Mouse (Mus musculus): ENCODE measurements around the gene B4galnt4. TPM values are rescaled to one million over a fixed set of nuclear protein-coding genes. Genes with fewer than 3 reads are reported as not detected.

The B4galnt4 gene
- polyA plus RNA-seq, 1 experiment = 0.36 TPM

DNA sequence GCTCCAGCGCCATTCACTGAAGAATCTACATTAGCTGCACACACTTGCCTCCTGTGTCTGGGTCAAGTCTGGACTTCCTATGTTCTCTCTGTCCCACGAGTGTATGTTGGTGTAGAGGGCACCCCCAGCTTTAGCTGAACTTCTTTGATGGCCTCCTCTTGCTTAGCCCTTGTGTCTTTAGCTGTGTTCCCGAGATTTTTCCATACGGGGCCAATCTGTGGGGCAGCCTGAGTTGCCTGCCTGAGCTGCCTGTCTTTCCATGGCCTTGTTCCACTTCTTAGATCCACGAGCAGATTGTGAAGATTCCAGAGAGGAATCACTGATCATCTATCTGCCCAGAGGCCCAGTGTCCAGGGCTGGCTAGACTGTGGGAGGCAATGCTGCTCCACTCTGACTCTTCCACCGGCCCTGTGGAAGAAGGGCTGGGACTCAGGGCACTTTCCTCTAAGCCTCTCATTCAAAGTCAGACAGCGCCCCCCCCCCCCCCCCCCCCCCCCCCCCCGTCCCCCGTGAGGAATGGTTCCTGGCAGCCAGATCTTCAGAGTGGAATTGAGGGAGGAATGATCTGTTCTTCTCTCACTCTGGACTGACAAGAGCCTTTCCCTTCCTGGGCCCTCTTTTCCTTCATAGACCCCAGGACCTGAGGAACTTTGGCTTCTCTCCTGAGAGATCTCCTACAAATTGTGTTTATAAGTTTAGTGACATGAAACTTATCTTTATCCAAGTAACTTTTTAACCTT, 19.9 kb upstream of the B4galnt4 start:
- no peak for DNase-seq
- H3K4me1 ChIP-seq (ENCODE audit: control insufficient read depth, insufficient read depth, low read length) = peaks cover 7% of the 10 kb centered on the region
- TF ChIP-seq POLR2A (IDR thresholded peaks at IDR 0.05; ENCODE audit: borderline replicate concordance, extremely low read depth, low read depth, low read length) (no peak), CTCF (IDR thresholded peaks at IDR 0.05; ENCODE audit: insufficient read depth, low read length) (no peak)
- 38% methylated on average over 6 of the region's 9 CpGs for WGBS
- no peak overlapping the region for H3K4me3 ChIP-seq (replicated peaks; ENCODE audit: extremely low read depth, low read depth, low read length)

DNA sequence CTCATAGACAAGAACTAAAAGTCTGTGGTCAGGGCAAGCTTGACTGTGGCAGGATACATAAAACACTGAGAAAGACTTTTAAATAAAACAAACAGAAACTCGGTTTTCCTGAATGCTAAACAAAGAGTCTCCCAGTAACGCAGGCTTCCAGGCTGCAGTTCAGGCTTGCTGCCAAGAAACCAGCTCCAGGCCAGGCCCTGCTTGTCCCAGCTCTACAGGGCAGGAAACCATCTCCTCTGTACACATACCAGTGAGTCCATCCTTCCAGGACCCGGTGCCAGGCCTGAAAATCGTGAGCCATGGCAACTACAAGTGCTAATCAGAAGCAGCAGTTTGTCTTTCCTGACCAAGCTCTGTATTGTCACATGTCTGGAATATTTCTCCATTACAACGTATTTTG, 19.2 kb upstream of the B4galnt4 start:
- no peak for TF ChIP-seq CTCF (IDR thresholded peaks at IDR 0.05; ENCODE audit: insufficient read depth, low read length)
- no peak for TF ChIP-seq POLR2A (IDR thresholded peaks at IDR 0.05; ENCODE audit: borderline replicate concordance, extremely low read depth, low read depth, low read length)
- WGBS = 6% methylated on average over 5 of the region's 5 CpGs
- Histone ChIP-seq H3K4me1 (ENCODE audit: control insufficient read depth, insufficient read depth, low read length) (peaks cover 10% of the 10 kb centered on the region), H3K4me3 (replicated peaks; ENCODE audit: extremely low read depth, low read depth, low read length) (no peak overlapping the region)
- DNase-seq = peak; percentile 62

- Histone ChIP-seq H3K4me3 (replicated peaks; ENCODE audit: extremely low read depth, low read depth, low read length) (no peak overlapping the region), H3K4me1 (ENCODE audit: control insufficient read depth, insufficient read depth, low read length) (peaks cover 17% of the 10 kb centered on the region)
- WGBS = 63% methylated on average over 4 of the region's 4 CpGs
- no peak for DNase-seq
- TF ChIP-seq CTCF (IDR thresholded peaks at IDR 0.05; ENCODE audit: insufficient read depth, low read length) (no peak), POLR2A (IDR thresholded peaks at IDR 0.05; ENCODE audit: borderline replicate concordance, extremely low read depth, low read depth, low read length) (no peak)
Measured at GRCm38 (mm10) chr7:141042539-141042938, 18.4 kb upstream of the B4galnt4 start.

DNA sequence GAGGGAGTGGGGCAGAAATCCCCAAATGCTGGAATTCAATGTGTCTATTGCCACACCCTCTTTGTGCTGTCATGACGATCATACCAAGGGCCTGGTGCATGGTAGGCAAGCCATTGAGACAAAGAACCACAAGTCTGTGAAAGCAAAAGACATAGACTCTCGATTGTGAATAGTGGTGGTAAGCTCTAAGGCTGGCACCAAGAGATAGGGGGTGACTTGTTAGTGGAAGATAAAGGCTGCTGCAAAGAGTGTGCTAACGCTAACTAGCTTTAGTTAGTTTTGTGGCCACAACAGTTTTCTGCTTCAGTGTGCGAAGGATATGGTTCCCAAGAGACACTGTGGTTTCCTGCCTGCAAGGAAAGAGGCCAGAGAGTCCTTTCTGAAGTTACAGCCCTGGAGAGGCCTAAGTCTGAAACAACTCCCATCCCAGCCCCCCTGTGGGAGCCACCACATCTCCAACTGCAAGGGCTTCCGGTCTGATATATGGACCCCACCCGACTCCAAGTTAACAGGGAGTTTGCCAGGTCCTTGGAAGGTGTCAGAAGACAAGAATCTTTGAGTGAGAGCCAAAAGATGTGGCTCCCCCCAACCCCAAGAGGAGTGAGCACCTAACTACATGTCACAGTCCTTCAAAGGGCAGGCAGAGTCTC, 13.8 kb upstream of the B4galnt4 start:
- H3K4me3 ChIP-seq (replicated peaks; ENCODE audit: extremely low read depth, low read depth, low read length) = no peak overlapping the region
- DNase-seq = no peak
- peaks cover 15% of the 10 kb centered on the region for H3K4me1 ChIP-seq (ENCODE audit: control insufficient read depth, insufficient read depth, low read length)
- no peak for TF ChIP-seq CTCF (IDR thresholded peaks at IDR 0.05; ENCODE audit: insufficient read depth, low read length)
- no peak for TF ChIP-seq POLR2A (IDR thresholded peaks at IDR 0.05; ENCODE audit: borderline replicate concordance, extremely low read depth, low read depth, low read length)
- 33% methylated on average over 6 of the region's 6 CpGs for WGBS

GRCm38 (mm10) chr7:141047581-141048225, 13.2 kb upstream of the B4galnt4 start:
- H3K4me3 ChIP-seq (replicated peaks; ENCODE audit: extremely low read depth, low read depth, low read length) = peak overlapping the region; percentile 30
- peak; percentile 90 for TF ChIP-seq POLR2A (IDR thresholded peaks at IDR 0.05; ENCODE audit: borderline replicate concordance, extremely low read depth, low read depth, low read length)
- no peak for TF ChIP-seq CTCF (IDR thresholded peaks at IDR 0.05; ENCODE audit: insufficient read depth, low read length)
- DNase-seq = peak; percentile 76
- WGBS = 6% methylated on average over 15 of the region's 19 CpGs
- H3K4me1 ChIP-seq (ENCODE audit: control insufficient read depth, insufficient read depth, low read length) = peaks cover 15% of the 10 kb centered on the region

DNA sequence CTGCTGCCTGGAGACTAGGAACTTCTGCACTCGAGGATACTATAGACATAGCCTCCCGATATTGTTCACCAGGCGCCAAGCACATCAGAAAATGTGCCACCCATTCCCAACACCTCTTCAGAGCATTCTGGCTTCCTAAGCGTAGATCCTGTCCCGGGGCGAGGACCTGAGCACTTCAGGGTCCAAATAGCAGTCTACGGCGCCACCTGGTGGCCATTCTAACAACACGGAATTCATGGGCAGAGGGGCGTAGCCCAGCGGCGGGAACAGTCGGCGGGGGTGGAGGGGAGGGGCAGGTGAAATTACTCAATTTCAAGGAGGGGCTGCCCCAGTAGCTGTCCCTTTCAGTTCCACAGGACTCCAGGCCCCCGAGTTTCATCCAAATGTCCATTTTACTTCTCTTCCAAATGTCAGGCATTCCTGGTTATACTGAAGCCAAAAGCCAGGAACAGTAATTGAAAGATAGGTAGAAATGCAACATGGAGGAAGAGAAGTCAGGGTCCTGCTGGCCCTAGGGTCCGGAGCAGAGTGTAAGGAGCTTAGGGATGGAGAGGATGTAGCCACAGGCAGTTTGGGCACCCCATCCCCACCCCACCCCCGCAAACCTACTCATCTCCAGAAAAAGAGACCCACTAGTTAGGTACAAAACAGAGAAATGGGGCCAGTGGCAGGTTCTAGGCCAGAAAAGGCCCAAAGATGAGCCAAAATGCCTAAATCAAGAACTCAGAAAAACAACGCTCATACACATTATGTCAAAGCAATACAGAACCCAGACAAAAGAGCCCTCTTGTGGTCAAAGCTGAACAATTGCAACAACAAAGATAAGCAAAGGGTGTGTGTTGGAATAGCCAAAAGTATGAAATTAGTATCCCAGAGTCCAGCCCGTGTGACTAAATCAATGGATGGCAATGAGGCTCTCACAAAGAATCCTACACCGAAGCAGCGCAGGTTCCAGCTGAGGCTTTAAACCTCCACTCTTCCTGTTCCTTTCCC, 12.4 kb upstream of the B4galnt4 start:
- DNase-seq = peak; percentile 91
- H3K4me3 ChIP-seq (replicated peaks; ENCODE audit: extremely low read depth, low read depth, low read length) = peak overlapping the region; percentile 30
- TF ChIP-seq POLR2A (IDR thresholded peaks at IDR 0.05; ENCODE audit: borderline replicate concordance, extremely low read depth, low read depth, low read length) (no peak), CTCF (IDR thresholded peaks at IDR 0.05; ENCODE audit: insufficient read depth, low read length) (peak; percentile 79)
- 7% methylated on average over 21 of the region's 21 CpGs for WGBS
- peaks cover 15% of the 10 kb centered on the region for H3K4me1 ChIP-seq (ENCODE audit: control insufficient read depth, insufficient read depth, low read length)

DNA sequence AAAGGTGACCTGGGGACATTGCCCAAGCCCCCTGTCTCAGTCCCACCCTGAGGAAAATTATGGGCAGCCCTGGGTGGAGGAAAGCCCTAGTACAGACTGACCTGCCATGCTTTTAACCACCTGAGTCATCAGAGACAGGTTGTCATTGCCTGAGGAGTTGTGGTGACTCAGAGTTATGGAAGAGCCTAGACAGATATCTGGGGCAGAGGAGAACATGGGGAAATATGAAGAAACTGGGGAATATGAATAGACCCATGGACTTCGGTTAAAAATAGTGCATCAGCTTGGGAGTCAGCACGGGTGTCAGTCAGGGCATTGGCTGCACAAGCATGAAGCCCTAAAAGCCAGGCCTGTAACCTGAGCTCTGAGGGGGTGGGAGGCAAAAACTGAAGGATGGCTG, 11.6 kb upstream of the B4galnt4 start:
- no peak for TF ChIP-seq CTCF (IDR thresholded peaks at IDR 0.05; ENCODE audit: insufficient read depth, low read length)
- no peak for TF ChIP-seq POLR2A (IDR thresholded peaks at IDR 0.05; ENCODE audit: borderline replicate concordance, extremely low read depth, low read depth, low read length)
- DNase-seq = no peak
- no peak overlapping the region for H3K4me3 ChIP-seq (replicated peaks; ENCODE audit: extremely low read depth, low read depth, low read length)
- WGBS = 69% methylated on average over 2 of the region's 2 CpGs
- H3K4me1 ChIP-seq (ENCODE audit: control insufficient read depth, insufficient read depth, low read length) = peaks cover 15% of the 10 kb centered on the region

GRCm38 (mm10) chr7:141051060-141051685, 9.7 kb upstream of the B4galnt4 start:
- DNase-seq = no peak
- 64% methylated on average over 17 of the region's 17 CpGs for WGBS
- no peak overlapping the region for H3K4me3 ChIP-seq (replicated peaks; ENCODE audit: extremely low read depth, low read depth, low read length)
- peaks cover 15% of the 10 kb centered on the region for H3K4me1 ChIP-seq (ENCODE audit: control insufficient read depth, insufficient read depth, low read length)
- TF ChIP-seq POLR2A (IDR thresholded peaks at IDR 0.05; ENCODE audit: borderline replicate concordance, extremely low read depth, low read depth, low read length) (no peak), CTCF (IDR thresholded peaks at IDR 0.05; ENCODE audit: insufficient read depth, low read length) (no peak)
